Mouse (Mus musculus) 3T3-L1 (cell line): Measurements from ENCODE around the gene Gstm3.
"Not testable (repeated sequence)": the region's sequence is repeated elsewhere in the genome, so short reads cannot be mapped to it uniquely, and the experiment has no call there.

Experiments
- DNase-seq: peaks from one replicate; pipeline ENCODE4 v3.0.0-alpha.2; 2015; ENCODE audit warnings: low read depth, low spot score

Gstm3 gene

DNA sequence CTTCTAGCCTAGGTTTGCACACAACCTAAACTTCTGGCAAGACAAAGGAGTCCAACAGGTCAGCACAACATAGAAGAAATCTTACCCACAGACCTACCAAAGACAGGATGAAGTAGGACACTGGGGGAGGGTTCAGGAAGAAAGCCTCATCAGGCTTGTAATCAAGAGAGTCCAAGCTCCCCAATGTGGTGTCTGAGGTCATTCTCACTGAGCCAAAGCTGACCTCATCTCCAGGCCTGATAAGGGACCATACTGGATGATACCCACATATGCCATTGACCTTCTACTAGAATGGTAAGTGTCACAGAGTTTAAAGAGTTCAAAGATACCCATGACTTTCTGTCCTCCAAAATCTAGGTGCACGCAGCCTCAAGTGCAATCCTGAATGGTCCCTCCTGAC, 5.2 kb upstream of the Gstm3 start:
- DNase-seq: no peak

- DNase-seq: no peak
Measured at GRCm38 (mm10) chr3:107972070-107972469, 3.0 kb upstream of the Gstm3 start.

GRCm38 (mm10) chr3:107971101-107971500, 2.0 kb upstream of the Gstm3 start:
- not testable (repeated sequence) for DNase-seq

DNA sequence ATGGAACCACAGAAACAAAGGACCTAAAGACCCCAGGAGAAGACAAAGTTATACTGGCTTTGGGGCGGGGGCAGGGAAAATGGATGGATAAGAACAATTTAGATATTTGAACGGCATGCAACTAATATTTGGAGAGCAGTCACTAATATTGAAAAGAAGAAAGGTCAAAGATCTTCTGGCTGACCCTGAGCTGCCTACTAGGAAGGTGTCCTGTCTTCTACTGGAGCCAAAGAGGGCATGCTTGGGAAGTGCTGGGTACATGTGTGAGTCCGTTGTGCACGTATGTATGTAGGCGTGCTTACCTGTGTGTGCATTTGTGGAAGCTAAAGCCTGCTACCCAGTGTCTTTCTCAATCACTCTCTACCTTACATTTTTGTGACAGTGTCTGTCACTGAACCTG, 2.5 kb downstream of the Gstm3 start:
- DNase-seq: no peak

DNA sequence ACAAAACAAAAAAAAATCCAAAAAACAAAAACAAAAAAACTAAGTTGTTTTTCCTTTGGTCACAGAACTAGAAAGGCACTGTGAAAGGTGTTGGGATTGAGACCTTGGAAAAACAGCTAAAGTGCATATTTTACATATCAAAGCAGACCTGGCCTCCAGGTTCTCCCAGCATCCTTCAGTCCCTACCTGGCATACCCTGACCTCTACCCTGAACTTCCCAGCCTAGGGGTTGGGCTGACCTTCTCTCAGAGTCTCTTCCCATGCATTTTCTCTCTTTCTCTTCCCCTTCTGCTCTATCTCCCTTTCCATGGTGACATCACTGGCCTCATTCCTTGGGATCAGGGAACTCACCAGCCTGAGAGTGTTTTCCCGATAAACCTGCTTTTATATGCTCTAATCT, 3.5 kb downstream of the Gstm3 start:
- no peak for DNase-seq

GRCm38 (mm10) chr3:107964656-107965308, 4.3 kb downstream of the Gstm3 start:
- DNase-seq: peak; percentile 59

GRCm38 (mm10) chr3:107964026-107964425, 5.1 kb downstream of the Gstm3 start:
- DNase-seq: no peak

- DNase-seq: not testable (repeated sequence)
Measured at GRCm38 (mm10) chr3:107955260-107955659, 13.8 kb downstream of the Gstm3 start.

DNA sequence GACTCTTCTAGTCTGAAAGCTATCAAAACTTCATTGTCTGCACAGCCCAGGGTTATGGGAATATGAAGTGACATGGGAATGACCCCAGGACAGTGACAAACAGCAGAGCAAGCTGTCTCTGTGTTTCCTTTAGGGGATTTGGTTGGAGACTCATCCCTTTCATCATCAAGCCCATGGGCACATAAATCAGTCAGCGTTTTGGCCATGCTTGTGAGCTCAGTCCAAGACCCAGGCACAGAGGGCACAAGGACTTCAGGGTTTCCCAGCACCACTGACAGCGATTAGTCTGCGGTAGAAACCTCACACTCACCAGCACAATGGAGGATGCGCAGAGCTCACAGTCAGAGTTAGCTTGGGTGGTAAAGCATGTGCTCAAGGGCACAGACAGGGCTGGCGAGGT, 15.2 kb downstream of the Gstm3 start:
- no peak for DNase-seq

DNA sequence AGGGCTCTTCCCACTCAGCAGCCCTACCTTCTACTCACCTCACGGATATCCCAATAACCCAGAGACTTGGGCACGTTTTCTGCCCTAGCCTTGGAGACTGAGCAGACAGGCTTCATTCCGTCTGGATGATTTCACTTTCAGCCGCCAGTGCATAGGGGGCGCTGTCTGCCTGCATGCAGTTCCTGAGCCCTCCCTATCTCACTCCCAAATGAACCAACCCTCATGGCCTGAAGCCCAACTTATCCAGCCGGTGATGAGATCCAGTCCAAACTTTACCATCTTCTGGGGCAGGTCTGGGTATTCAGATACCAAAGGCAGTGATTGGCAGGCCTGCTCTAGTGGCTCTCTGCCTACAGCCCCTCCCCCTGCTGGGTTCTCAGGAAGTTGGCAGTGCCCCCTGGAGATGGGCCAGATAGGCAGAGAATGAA, 15.7 kb downstream of the Gstm3 start:
- DNase-seq: peak; percentile 74

GRCm38 (mm10) chr3:107950531-107950930, 18.6 kb downstream of the Gstm3 start:
- no peak for DNase-seq

DNA sequence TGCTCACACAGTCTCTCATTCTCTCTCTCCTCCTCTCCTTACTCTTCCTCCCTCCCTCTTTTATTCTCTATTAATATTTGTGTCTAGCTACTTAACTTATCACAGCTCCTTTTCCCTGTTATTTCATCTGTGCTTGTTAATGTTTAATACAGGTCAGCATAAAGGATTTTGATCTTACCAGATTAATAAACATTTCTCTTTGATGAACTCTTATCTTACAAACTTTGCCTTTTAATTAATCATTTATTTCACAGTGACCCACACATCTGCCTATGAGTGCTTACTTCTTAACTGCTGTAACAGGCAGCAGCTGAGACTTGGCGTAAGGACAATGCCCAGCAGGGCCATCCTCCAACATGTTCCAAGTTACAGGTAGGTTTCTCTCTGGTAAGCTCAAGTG, 19.6 kb downstream of the Gstm3 start:
- not testable (repeated sequence) for DNase-seq

- no peak for DNase-seq
Measured at GRCm38 (mm10) chr3:107945729-107946128, 23.4 kb downstream of the Gstm3 start.

- DNase-seq: no peak
Measured at GRCm38 (mm10) chr3:107943239-107943990, 25.7 kb downstream of the Gstm3 start, which contains the start of gene Gstm6. Gene Gstm6 (minus strand): TSS chr3:107943749.

DNA sequence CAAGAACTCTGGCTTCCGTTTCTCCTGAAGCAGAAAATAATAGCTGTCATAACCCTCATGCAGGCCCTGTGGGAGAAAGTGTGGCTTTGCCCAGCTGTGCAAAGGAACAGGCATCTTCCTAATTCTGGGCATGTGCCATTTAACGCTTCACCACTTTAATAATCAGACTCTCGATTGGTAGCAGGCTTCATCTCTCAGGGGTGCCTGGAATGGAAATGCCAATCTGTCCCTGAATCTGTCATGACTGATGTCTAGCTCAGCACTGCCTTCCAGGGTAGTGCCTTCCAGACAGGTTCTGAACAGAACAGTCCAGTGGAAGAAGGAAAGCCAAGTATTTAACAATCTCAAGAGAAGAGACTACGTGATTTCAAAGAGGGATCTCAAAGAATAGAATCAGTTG, 27.8 kb downstream of the Gstm3 start:
- DNase-seq: no peak

GRCm38 (mm10) chr3:107940524-107940923, 28.6 kb downstream of the Gstm3 start:
- DNase-seq: no peak

- DNase-seq: no peak
Measured at GRCm38 (mm10) chr3:107939830-107940229, 29.3 kb downstream of the Gstm3 start.

- peak; percentile 99 for DNase-seq
Measured at GRCm38 (mm10) chr3:107939403-107939802, 29.7 kb downstream of the Gstm3 start.

GRCm38 (mm10) chr3:107935888-107936287, 33.2 kb downstream of the Gstm3 start:
- DNase-seq: no peak

- peak; percentile 71 for DNase-seq
Measured at GRCm38 (mm10) chr3:107935268-107935667, 33.8 kb downstream of the Gstm3 start.

DNA sequence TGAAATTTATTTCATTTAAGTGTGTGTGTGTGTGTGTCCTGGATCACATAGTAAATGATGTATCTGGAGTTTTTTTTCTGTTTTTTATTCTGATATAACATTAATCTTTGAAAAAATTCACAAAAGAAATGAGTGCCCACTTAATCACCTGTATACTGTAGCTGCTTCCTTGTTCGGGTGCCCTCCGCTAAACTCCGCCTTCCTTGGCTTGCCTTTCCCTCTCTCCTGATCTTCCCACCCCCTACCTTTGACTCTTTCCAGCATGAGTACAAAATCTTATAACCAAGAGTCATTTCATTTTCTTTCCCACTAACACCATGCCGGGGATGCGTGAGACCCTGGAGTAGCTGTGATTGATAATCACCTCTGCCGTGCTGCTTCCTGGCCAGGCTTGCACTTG, 37.0 kb downstream of the Gstm3 start:
- DNase-seq: no peak

DNA sequence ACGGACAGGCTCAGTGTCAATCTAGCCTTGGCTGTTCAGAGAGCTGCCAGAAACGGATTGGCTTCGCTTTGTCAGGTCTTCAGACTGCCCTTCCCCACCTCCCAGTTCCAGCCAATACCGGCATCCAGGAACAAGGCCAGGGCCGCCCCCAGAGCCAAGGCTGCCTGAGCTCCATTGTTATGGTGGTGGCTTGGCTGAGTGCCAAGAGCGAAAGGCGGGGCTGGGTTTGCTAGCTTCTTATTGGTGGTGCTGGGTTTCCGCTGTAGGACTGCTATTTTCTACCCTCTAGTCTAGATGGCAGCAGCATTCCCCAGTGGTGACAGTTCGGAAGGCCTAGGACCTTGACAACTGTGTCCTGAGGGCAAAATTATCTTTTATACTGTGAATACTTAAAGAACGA, 37.4 kb downstream of the Gstm3 start, which contains the start of gene Gstm7:
Gene Gstm7, minus strand, starts transcription at position 148 of the 400 bp plus-strand sequence.
- peak; percentile 81 for DNase-seq

DNA sequence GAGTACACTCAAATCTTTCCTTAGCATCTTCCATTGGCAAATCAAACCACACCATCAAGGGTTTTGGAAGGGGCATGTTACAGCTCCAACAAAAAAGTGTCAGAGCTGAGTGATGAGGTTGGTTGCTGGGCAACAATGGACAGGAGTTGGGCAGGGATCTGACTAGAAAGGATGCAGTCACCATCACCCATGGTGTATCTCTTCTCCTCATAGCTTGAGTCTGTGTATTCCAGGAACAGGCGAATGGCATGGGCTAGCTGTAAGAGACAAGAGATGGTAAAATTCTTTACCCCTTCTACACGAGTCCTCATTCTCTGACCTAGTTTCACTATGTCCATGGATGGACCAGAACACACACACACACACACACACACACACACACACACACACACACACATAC, 37.9 kb downstream of the Gstm3 start:
- no peak for DNase-seq
